Mouse (Mus musculus) layer of hippocampus, adult 18-20 months (tissue): ENCODE measurements around the gene Tomm22. TPM values are rescaled to one million over a fixed set of nuclear protein-coding genes. Genes with fewer than 3 reads are reported as not detected.
A peak's percentile ranks its signal among the peaks of the same experiment; 100 is the strongest.
"Not testable (repeated sequence)": the region's sequence is repeated elsewhere in the genome, so short reads cannot be mapped to it uniquely, and the experiment has no call there.

Experiments used
- DNase-seq, 2 experiments: peaks; one replicate each; pipeline ENCODE4 v3.0.0; 2022; ENCODE audit warnings: low spot score in 2 of 2
- long read RNA-seq: library from polyadenylated mRNA; stranded (forward); transcript quantifications from one replicate; pipeline ENCODE4 v2.0.0, GENCODE M21; 2021
- total RNA-seq, 2 experiments: library from RNA; stranded (reverse); gene quantifications; 2 replicates each; pipeline ENCODE4 v1.2.3; 2021

Gene Tomm22
- total RNA-seq, result 10 to 100 TPM; 96.4 to 98.2 TPM
- long read RNA-seq, transcript Tomm22-201 (4 exons, 1,569 nt), result major isoform, 43 of 47 reads
- long read RNA-seq, partial matches to known transcripts, result 1 of 47 reads
- long read RNA-seq, other reads (novel, unspliced or antisense), result 1 of 47 reads

DNA sequence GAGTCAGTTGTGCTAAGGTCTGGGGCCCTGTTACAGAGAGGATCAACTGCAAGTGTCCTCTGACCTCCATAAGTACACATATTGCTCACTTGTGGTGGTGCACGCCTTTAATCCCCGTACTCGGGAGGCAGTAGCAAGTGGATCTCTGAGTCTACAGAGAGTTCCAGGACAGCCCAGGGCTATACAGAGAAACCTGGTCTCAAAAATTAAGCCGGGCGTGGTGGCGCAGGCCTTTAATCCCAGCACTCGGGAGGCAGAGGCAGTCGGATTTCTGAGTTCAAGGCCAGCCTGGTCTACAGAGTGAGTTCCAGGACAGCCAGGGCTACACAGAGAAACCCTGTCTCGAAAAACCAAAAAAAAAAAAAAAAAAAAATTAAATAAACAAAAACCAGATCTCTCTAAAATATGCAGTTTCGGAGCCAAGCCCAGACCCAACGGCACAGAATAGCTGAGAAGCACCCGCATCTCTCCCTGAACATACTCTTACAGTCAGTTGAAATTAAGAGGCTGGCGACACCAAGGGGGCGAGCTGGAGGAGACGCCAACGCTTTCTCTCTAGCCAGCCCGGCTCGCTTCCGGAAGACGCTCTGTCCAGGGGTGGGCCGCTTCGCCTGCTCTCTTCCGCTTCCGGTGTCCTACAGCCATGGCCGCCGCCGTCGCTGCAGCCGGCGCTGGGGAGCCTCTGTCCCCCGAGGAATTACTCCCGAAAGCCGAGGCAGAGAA, at the start of gene Tomm22:
Gene Tomm22, plus strand, starts transcription at position 613 of the 723 bp plus-strand sequence.
- DNase-seq, result peak; percentile 89 to 91

DNA sequence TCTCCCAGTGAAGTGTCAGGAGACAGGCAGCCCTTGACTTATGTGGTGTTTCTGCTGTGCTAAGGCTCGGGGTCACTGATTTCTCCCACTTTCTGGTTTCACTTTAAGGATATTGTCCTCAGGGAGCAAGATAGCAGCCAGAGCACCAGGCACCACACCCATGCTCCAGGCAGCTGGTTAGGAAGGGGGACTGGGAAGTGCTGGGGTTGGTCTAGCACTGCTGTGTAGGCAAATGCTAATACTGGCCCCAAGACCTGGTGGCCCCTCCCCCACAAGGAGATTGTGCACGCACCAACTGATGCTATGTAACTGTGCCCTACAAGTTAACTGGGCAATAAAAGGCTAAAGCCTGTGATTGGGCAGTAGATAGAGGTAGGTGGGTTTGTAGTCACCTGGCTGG, 40.2 kb upstream of the Tomm22 start:
- DNase-seq, result no peak

DNA sequence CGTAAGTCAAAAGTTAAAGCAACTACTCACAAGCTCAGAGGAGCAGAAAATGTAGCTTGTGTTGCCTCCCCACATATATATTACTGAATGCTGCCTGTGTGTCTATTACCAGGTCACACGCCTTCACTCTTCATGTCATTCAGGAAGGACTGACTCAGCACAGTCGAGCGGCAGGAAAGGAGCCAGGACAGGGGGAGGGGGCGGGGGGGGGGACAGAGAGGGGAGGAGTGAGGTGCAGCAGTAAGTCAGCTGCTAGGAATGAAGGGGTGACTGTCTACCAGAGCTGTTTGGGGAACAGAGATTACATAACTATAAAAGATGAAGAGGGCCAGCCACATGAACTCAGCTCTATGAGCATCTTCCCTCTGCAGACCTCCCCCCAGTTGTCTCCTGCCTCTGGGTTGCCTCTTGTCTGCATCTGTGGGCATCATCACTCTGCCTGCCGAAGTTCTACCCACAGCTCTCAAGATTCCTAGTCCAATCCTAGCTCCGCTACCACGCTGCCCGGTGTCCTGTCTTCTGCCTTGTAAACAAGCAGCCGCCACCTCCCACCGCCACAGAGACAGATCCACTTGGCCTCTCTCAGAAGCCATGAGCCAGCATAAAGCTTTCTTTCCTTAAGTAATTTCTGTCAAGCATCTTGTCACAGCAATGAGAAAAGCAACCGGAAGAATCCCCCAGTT, 29.4 kb upstream of the Tomm22 start:
- DNase-seq, result peak in 1 of 2 experiments; percentile 40

DNA sequence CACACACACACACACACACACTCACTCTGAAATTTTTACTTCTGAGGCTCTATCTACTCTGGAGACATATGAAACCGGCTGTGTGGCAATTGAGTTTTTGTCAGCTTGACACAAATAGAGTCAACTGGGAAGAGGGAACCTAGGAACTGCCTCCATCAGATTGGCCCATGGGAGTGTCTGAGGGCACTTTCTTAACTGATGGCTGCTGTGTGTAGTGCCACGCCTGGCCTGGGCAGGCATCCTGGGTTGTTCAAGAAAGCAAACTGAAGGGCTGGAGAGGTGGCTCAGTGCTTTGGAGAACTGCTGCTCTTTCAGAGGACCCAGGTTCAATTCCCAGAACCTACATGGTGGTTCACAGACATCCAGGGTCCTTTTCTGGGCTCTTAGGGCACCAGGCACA, 25.2 kb upstream of the Tomm22 start:
- DNase-seq, result no peak

DNA sequence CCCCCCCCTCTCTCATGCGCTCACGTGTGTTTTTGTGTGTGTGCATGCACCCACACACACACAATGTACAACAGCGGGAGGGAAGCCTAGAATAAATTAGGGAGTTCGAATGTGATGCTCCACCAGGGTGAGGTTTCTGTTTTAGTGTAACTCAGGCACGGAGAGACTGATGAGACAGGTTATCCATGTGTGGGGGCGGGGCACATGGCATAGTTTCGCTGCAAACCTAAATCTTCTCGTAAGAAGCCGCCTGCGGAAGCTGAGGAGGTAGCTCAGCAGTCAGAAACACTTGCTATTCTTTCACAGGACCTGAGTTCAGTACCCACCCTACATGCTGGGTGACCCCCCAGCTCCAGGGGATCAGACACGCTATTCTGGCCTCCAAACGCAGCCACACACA, 22.5 kb upstream of the Tomm22 start:
- DNase-seq, result no peak

DNA sequence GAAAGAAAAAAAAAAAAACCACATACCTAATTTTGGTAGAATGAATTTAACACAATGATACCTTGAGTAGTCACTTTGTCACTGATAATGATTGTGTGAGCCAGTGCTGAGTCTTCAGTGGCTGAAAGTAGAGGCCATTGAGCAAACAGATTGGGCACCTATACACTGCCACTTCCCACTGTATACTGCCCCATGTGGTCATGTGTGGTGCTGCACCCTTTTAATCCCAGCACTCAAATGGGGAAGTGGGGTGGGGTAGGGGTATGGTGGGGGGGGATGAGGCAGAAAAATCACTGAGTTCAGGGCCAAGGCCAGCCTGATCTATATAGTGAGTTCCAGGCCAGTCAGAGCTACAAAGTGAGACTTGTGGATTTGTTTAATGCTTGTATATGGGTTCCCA, 20.1 kb upstream of the Tomm22 start:
- DNase-seq, result no peak

DNA sequence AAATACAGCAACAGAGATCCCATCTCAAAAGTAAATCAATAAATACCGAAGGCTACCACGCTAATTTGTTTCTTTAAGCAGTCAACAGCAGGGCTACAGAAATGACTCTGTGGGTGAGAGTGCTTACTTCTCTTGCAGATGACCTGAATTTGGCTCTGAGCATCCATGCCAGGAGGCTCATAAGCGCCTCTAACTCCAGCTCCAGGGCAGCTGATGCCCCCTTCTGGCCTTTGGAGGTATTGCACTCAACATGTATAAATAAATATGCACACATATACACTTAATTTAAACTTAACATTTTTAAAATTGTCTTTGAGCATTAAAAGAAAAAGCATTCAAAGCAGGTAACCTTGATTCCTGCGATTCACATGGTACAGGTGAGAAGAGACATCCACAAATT, 19.2 kb upstream of the Tomm22 start:
- no peak for DNase-seq

DNA sequence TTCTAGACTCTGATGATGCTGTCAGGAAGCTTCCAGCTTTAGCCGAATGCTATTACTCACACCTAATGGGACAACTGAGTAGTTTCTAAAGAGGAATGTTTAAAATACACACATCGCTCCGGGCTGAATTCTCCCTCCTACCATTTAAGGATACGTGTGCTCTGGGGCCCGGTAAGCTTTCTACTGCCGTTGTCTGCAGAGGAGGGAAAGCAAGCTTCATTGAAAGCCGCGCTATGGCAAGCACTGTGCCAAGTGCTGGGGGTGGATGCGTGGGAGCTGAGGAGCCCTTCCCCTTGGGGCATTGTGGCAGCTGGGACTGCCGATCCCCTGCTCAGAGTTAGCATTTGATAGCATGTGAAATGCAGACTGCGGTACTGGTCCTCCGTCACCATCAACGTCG, 14.2 kb upstream of the Tomm22 start:
- peak; percentile 50 to 63 for DNase-seq

DNA sequence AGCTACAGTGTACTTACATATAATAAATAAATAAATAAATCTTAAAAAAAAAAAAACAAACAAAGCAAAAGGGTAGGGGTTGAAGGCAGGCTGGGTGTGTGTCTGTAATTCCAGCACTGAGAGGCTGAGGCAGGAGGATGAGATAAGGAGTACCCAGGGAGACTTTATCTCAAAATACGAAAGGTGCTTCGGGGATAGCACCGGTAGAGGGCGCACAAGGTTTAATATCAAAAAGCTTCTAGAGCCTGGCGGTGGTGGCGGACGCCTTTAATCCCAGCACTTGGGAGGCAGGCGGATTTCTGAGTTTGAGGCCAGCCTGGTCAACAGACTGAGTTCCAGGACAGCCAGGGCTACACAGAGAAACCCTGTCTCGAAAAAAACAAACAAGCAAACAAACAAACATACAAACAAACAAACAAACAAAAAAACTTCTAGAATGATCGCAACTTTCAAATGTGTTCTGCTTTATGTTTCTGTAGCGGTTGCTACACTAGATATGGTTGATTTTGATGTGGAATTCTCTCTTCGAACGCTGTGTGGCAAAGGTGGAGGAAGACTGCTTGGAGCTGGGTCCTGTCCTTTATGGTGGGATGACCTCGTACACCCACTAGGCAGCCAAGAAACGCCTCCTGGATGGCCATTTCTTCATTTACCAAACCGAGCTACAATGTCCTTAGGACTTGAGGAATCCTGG, 12.7 kb upstream of the Tomm22 start:
- DNase-seq, result peak; percentile 73 to 93

DNA sequence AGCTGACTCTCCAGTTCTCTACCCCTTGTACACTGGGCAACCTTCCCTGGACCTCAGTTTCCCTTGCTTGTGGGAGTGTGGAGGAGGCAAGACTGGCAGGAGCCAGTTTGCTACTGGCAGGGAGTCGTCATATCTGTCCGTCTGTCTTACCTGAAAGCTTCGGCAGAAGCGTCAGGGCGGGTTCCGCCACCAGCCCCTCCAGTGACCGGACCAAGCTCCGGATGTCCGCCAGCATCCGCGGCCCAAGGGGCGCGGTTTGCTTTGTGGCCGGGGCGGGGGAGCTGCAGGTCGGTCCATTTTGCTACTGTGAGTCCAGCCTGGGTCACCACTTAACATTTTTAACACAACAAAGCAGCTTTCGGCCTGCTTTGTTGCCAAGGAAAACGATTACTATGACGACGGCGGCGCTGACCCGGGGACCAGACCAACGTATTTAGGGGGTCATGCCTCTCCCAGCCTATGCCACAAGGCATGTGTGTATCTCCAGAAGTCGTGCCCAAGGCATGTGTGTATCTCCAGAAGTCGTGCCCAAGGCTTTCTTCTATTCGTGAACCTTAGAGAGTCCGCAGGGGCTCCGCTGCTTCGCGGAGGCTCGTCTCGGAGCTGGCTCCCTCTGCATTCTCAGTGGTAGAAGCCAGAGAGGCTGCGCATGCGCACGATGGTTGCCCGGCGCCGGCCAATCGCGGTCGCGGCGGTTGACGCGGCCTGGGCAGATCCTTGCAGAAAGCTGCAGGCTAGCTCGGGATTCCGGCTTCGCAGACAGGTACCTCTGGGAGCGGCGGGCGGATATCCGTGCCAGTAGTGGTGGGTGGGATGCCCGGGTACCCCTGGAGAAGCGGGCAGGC, 11.9 kb upstream of the Tomm22 start, which contains the start of the genes Fam227a and Cby1:
Gene Fam227a, minus strand, starts transcription at position 426 of the 845 bp plus-strand sequence.
Gene Cby1, plus strand, starts transcription at position 669 of the 845 bp plus-strand sequence.
- peak; percentile 91 to 98 for DNase-seq

DNA sequence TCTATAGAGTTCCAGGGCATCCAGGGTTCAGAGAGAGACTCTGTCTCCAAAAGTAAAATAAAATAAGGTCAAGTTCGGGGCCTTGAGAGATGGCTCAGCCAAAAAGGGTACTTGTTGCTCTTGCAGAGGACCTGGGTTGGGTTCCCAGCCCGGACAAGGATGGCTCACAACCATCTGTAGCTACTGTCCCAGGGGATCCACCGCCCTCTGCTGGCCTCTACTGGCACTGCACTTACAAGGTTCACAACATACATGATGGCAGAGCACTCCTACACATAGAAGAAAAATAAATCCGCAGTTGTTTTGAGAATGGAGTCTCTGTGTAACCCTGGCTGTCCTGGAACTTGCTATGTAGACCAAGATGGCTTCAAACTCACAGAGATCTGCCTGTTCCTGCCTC, 8.8 kb upstream of the Tomm22 start:
- no peak for DNase-seq

DNA sequence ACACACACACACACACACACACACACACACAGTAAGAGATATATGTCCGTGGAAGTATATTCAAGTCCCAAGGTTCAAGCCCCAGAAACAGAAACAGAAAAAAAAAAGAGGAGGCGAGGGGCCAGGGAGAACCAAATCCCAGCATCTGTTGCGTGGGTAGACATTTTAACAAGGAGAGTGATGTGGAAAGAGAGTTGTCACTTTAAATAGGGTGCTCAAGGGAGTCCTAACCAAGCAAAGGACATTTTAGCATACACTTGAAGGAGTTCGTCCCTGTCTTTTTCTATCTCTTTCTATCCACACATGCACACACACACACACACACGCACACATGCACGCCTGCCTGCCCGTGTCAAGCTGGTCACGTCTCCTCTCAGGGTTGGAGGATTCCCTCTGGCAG, 6.0 kb upstream of the Tomm22 start:
- peak in 1 of 2 experiments; percentile 69 for DNase-seq

DNA sequence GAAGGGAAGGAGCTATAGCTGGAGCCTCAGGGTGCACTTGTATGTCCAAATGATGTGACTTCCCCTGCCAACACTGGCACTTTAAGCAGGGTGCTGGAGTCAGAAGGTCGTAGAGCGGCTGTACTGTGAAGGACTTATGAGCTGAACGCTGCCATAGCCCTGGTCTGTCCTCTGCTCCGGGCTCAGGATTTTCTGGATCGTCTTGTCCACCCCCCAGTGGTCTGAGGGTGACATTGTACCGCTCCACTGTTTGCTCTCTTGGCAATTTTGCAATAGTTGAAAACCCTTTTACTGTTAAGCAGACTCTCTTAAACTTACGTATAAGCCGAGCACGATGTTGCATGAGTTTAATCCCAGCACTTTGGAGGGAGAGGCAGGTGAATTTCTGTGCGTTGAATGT, 1.5 kb upstream of the Tomm22 start:
- no peak for DNase-seq

DNA sequence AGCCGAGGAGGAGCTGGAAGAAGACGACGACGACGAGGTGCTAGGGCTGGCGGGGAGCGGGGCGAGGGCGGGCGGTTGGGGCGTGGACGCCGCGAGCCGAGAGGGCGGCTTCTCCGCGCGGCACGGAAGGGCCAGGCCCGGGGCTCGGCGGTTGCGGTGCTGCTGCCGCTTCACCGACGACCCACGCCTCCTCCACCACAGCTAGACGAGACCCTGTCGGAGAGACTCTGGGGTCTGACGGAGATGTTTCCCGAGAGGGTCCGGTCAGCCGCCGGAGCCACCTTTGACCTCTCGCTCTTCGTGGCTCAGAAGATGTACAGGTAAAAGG, 275 bp downstream of the Tomm22 start:
- DNase-seq, result no peak

DNA sequence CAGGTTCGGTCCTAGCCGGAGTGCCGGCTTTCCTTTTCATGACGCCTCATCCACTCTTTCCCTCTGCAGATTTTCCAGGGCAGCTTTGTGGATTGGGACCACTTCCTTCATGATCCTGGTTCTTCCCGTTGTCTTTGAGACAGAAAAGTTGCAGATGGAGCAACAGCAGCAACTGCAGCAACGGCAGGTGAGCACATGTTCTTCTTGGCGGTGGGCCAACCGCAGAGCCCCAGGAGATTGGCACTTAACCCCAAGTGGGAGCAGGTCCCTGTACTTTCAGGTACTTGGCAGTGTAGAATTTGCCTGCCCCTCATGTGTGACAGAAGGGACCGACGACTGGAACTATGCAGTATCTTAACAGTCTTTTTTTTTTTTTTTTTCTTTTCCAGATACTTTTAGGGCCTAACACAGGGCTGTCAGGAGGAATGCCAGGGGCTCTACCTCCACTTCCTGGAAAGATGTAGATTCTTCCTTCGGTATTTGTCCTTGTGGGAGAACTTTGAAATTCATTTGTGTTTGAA, 1.2 kb downstream of the Tomm22 start:
- not testable (repeated sequence) for DNase-seq

DNA sequence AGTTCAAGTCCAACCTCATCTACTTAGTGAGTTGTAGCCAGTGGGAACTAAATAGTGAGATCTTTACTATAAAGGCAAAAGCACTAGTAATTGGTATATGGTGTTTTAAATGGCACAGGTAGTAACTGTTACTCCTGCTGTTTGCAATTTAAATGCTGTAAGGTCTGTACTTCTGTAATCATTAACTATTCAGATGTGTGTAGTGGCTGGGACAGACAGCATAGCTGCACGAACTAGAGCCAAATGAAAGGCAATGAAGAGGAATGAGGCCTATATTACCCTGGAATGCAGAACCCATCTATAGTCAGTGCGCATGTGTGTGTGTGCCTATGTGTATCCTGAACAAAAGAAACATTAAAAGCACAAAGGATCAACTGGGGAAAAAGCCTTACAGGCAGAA, 7.3 kb downstream of the Tomm22 start:
- no peak for DNase-seq

DNA sequence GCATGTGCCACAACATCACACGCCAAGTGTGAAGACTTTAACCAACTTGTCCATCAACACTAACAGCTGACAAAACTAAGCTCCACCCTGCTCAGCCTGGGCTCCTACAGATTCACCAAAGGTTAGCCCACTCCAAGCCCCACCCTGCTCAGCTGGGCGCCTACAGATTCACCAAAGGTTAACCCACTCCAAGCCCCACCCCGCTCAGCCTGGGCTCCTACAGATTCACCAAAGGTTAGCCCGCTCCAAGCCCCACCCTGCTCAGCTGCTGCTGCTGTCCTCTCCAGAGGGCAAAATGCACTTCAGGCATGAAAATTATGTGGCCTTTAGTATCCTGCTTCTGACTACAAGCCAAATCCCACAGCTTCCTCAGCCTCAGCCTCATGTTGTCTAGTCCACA, 11.3 kb downstream of the Tomm22 start:
- DNase-seq, result no peak

DNA sequence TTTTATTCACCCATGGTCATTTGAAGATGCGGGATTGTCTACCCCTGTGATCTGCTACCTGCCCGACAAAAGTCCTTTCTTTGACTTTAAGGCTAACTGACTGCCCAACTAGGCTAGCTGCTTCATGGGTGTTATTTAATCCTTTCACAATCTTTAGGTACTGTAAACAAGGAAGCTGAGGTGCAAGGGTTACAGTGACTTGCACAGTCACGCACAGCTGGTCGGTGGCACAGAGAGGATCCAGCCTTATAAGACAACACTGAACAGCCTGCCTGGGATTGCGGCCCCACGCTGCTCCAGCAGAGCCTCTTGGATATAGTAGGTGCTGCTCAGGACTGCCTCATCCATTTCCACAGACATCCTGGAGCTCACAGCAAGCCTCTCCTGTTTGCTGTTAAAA, 12.5 kb downstream of the Tomm22 start:
- DNase-seq, result no peak

DNA sequence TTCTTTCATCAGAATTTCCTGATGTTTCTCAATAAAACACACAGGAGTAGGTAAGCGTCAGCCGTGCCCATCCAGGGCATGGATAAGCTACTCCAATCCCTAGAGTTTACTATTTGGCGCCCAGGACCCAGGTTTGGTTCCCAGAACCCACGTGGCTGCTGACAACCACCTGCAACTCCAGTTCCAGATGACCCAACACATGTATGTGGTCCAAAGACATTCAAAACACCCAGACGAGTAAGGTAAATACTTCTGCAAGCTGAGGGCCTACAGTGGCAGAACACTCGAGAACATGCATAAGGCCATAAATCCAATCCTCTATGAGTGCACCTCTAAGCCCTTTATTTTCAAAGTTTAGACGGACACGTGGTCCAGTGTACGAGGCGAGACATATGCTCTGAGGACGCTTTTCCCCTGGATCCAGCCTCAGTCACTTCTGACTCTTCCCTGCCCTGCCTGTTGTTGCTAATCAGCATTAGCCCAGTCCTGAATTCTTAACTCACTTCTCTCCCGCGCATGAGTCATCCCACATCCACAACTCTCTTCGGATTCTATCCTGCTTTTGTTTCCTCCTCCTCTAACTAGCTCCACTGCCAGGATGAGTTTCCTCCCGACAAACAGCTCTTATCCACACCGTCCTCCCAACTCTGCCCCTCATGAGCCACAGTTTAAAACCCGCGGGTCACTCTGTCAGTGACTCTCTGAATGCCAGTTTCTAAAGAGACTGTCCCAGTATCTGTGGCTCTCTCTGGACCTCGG, 13.2 kb downstream of the Tomm22 start:
- peak in 1 of 2 experiments; percentile 55 for DNase-seq

DNA sequence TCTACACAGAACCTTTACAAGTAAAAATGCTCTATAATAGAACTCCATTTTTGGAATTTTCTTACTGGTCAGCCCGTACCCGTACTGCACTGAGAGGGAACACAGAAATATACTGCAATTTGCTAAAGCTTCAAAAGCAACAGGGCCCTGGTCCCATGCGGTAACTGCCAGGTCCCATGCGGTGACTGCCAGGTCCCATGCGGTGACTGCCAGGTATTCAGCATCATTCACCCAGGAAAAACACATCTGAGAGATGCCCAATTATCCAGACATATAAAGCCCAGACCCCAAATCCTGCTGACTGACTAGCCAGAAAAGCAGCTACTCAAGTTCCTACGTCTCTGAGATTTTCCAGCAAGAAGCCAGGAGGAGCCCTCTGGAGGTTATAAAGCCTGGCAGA, 14.0 kb downstream of the Tomm22 start:
- DNase-seq, result no peak
